ENCODE assay signal across 14 mouse cellular contexts in the genomic region with DNA sequence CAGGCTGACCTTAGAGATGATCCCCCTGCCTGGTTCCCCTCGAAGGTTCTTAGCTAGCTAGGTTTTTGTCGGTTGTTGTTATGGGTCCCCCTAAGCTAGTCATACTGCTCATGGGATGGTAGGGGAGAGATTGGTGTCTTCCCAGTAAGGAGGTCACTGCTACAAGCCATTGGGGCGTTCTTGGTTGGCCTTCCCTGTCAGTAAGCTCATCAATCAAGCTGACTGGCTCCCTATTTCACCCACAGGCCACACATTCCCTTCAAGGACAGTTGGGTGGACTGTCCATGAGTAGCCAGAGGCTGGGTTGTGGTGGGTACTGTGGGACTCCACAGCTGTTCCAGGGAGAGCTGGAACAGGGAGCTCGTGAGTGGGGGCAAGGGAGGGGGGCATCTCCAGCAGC. TPM values are rescaled to one million over a fixed set of nuclear protein-coding genes. Genes with fewer than 3 reads are reported as not detected.
"Had no signal": no experiment of that assay in that cellular context is flagged by ENCODE, and none has a peak within 500 bp of the region (broad histone marks: within the 10 kb centered on the region; RNA-seq: fewer than 3 reads in every experiment).

No protein-coding gene starts in this region.

- DNase-seq: lung, embryonic 14.5 days; lung, postnatal 10 days; lung, postnatal 4 days; midbrain, embryonic 14.5 days; retina, postnatal 1 day; right cerebral cortex, adult 18-20 months; right cerebral cortex, postnatal 25 days; right cerebral cortex, postnatal 4 days; spleen, adult 18-20 months; thymus, adult 18-20 months; thymus, postnatal 14 days; thymus, postnatal 36 days had no signal

RNA-seq across cellular contexts. Expression of a gene that starts 29.1 kb away (rescaled TPM):
- total RNA-seq: megakaryocyte, adult 5-6 weeks; megakaryocyte-erythroid progenitor cell, adult 5-6 weeks had no signal
